Mouse (Mus musculus): ENCODE measurements around the gene Zfp609.
"Not testable (repeated sequence)": the region's sequence is repeated elsewhere in the genome, so short reads cannot be mapped to it uniquely, and the experiment has no call there.

The Zfp609 gene

GRCm38 (mm10) chr9:65811784-65812183, 15.6 kb downstream of the Zfp609 start:
- no peak for DNase-seq

GRCm38 (mm10) chr9:65807818-65808217, 19.5 kb downstream of the Zfp609 start:
- no peak for DNase-seq

GRCm38 (mm10) chr9:65807251-65807650, 20.1 kb downstream of the Zfp609 start:
- DNase-seq: no peak

- no peak for DNase-seq
Measured at GRCm38 (mm10) chr9:65799770-65800169, 27.6 kb downstream of the Zfp609 start.

GRCm38 (mm10) chr9:65795651-65796050, 31.7 kb downstream of the Zfp609 start:
- no peak for DNase-seq

GRCm38 (mm10) chr9:65794313-65794712, 33.1 kb downstream of the Zfp609 start:
- no peak for DNase-seq

- DNase-seq: no peak
Measured at GRCm38 (mm10) chr9:65793506-65793905, 33.9 kb downstream of the Zfp609 start.

- no peak for DNase-seq
Measured at GRCm38 (mm10) chr9:65793086-65793485, 34.3 kb downstream of the Zfp609 start.

GRCm38 (mm10) chr9:65791846-65792245, 35.5 kb downstream of the Zfp609 start:
- no peak for DNase-seq

GRCm38 (mm10) chr9:65791106-65791505, 36.3 kb downstream of the Zfp609 start:
- no peak for DNase-seq

GRCm38 (mm10) chr9:65789788-65790187, 37.6 kb downstream of the Zfp609 start:
- no peak for DNase-seq

- no peak for DNase-seq
Measured at GRCm38 (mm10) chr9:65788556-65788955, 38.8 kb downstream of the Zfp609 start.

- DNase-seq: no peak
Measured at GRCm38 (mm10) chr9:65787829-65788344, 39.5 kb downstream of the Zfp609 start.

- DNase-seq: peak; percentile 47
Measured at GRCm38 (mm10) chr9:65786885-65787787, 40.2 kb downstream of the Zfp609 start.

GRCm38 (mm10) chr9:65785772-65786368, 41.5 kb downstream of the Zfp609 start:
- no peak for DNase-seq

- DNase-seq: not testable (repeated sequence)
Measured at GRCm38 (mm10) chr9:65779619-65780018, 47.7 kb downstream of the Zfp609 start.

- DNase-seq: no peak
Measured at GRCm38 (mm10) chr9:65776874-65777432, 50.4 kb downstream of the Zfp609 start.

GRCm38 (mm10) chr9:65776137-65776872, 51.1 kb downstream of the Zfp609 start:
- DNase-seq: no peak

- DNase-seq: no peak
Measured at GRCm38 (mm10) chr9:65773783-65774182, 53.6 kb downstream of the Zfp609 start.

GRCm38 (mm10) chr9:65771011-65771664, 56.2 kb downstream of the Zfp609 start:
- DNase-seq: no peak

GRCm38 (mm10) chr9:65762728-65763127, 64.6 kb downstream of the Zfp609 start:
- DNase-seq: no peak

- DNase-seq: no peak
Measured at GRCm38 (mm10) chr9:65759992-65760391, 67.4 kb downstream of the Zfp609 start.
